Comparison of ENCODE assay signal across 9 mouse cellular contexts in genomic region chr5:33543372-33543771, GRCm38 (mm10).
DNase-seq lines count a peak whose midpoint lies in the region; ATAC-seq and TF ChIP-seq lines count a peak whose summit lies in the region.
"Had no signal": no experiment of that assay in that cellular context is flagged by ENCODE, and none has a peak within 500 bp of the region (broad histone marks: within the 10 kb centered on the region; RNA-seq: fewer than 3 reads in every experiment).

No protein-coding gene starts in this region.

- H3K27ac ChIP-seq in intestine, embryonic 14.5 days (ENCODE audit: low read depth): no peak overlapping the region
- H3K27ac ChIP-seq in intestine, embryonic 15.5 days: no peak overlapping the region
- no peak overlapping the region for H3K27ac ChIP-seq in forebrain, embryonic 12.5 days
- no peak overlapping the region for H3K27ac ChIP-seq in limb, embryonic 11.5 days (replicated peaks; ENCODE audit: low read depth, low read length)
- H3K27ac ChIP-seq in midbrain, postnatal 0 days (ENCODE audit: low read depth, low read length): no peak overlapping the region

- peak; percentile 54; the same call in 1 of the 2 replicates for ATAC-seq in intestine, embryonic 14.5 days (replicated peaks; ENCODE audit: low FRiP score, low TSS enrichment, low read depth)
- ATAC-seq in intestine, embryonic 15.5 days: no peak
- ATAC-seq in forebrain, embryonic 12.5 days (ENCODE audit: low FRiP score): peak; percentile 34; the same call in 1 of the 2 replicates
- ATAC-seq in limb, embryonic 11.5 days (ENCODE audit: insufficient number of reproducible peaks, low FRiP score, low TSS enrichment, low read depth): peak; percentile 45; the same call in 1 of the 2 replicates
- ATAC-seq in midbrain, postnatal 0 days (ENCODE audit: low FRiP score): no peak

- no peak for TF ChIP-seq POLR2A in brain, embryonic 14.5 days (IDR thresholded peaks at IDR 0.05; ENCODE audit: borderline replicate concordance, extremely low read depth, insufficient read depth, insufficient read length, poor library complexity, severe bottlenecking)

- H3K4me3 ChIP-seq in intestine, embryonic 14.5 days (ENCODE audit: low read depth, low read length): no peak overlapping the region
- no peak overlapping the region for H3K4me3 ChIP-seq in intestine, embryonic 15.5 days (replicated peaks)
- no peak overlapping the region for H3K4me3 ChIP-seq in forebrain, embryonic 12.5 days (replicated peaks)
- no peak overlapping the region for H3K4me3 ChIP-seq in limb, embryonic 11.5 days (ENCODE audit: low read depth, low read length)
- H3K4me3 ChIP-seq in midbrain, postnatal 0 days (ENCODE audit: low read depth, low read length): no peak overlapping the region
- H3K4me3 ChIP-seq: megakaryocyte, embryonic 14.5 days had no signal

- peak; percentile 83 for TF ChIP-seq CTCF in brain, embryonic 14.5 days (IDR thresholded peaks at IDR 0.05; ENCODE audit: borderline replicate concordance, extremely low read depth, insufficient read depth, insufficient read length)
- peak; percentile 77 for TF ChIP-seq CTCF in midbrain, postnatal 0 days (IDR thresholded peaks at IDR 0.05)

- no peak overlapping the region for H3K4me2 ChIP-seq in intestine, embryonic 14.5 days (ENCODE audit: low read length)
- no peak overlapping the region for H3K4me2 ChIP-seq in intestine, embryonic 15.5 days (replicated peaks)
- H3K4me2 ChIP-seq in forebrain, embryonic 12.5 days: no peak overlapping the region
- no peak overlapping the region for H3K4me2 ChIP-seq in limb, embryonic 11.5 days (ENCODE audit: low read depth, severe bottlenecking)
- no peak overlapping the region for H3K4me2 ChIP-seq in midbrain, postnatal 0 days (ENCODE audit: low read depth, low read length, poor library complexity, severe bottlenecking)

- H3K9ac ChIP-seq in intestine, embryonic 14.5 days (ENCODE audit: low read length): no peak overlapping the region
- no peak overlapping the region for H3K9ac ChIP-seq in intestine, embryonic 15.5 days
- H3K9ac ChIP-seq in forebrain, embryonic 12.5 days: no peak overlapping the region
- H3K9ac ChIP-seq in limb, embryonic 11.5 days (ENCODE audit: low read length): no peak overlapping the region
- no peak overlapping the region for H3K9ac ChIP-seq in midbrain, postnatal 0 days (replicated peaks; ENCODE audit: low read length, poor library complexity, severe bottlenecking)

- WGBS in intestine, embryonic 14.5 days: 16% methylated on average over 5 of the region's 5 CpGs
- WGBS in intestine, embryonic 15.5 days: 18% methylated on average over 5 of the region's 5 CpGs
- WGBS in forebrain, embryonic 12.5 days: 17% methylated on average over 5 of the region's 5 CpGs
- 23% methylated on average over 5 of the region's 5 CpGs for WGBS in limb, embryonic 11.5 days
- WGBS in midbrain, postnatal 0 days: 18% methylated on average over 5 of the region's 5 CpGs

- peak; percentile 81 for DNase-seq in intestine, embryonic 14.5 days (ENCODE audit: low spot score)
- DNase-seq in brain, embryonic 14.5 days (ENCODE audit: low read depth): peak; percentile 68
- DNase-seq in induced T-regulatory cell, adult 2 months (ENCODE audit: low read depth): peak; percentile 76
- DNase-seq in limb, embryonic 11.5 days (ENCODE audit: low spot score): peak; percentile 82
- DNase-seq in midbrain, postnatal 0 days (ENCODE audit: low spot score): peak; percentile 46
- DNase-seq in spleen, postnatal 4 days (ENCODE audit: low spot score in 2 of 2): peak; percentile 56 to 87

- no peaks in the 10 kb centered on the region for H3K36me3 ChIP-seq in intestine, embryonic 14.5 days (ENCODE audit: control insufficient read depth, insufficient read depth, low read length)
- no peaks in the 10 kb centered on the region for H3K36me3 ChIP-seq in intestine, embryonic 15.5 days
- H3K36me3 ChIP-seq in forebrain, embryonic 12.5 days (replicated peaks): no peaks in the 10 kb centered on the region
- no peaks in the 10 kb centered on the region for H3K36me3 ChIP-seq in limb, embryonic 11.5 days (ENCODE audit: control insufficient read depth, insufficient read depth, low read length)
- H3K36me3 ChIP-seq in midbrain, postnatal 0 days (ENCODE audit: insufficient read depth, low read length): no peaks in the 10 kb centered on the region

- H3K4me1 ChIP-seq in intestine, embryonic 14.5 days (replicated peaks; ENCODE audit: control insufficient read depth, insufficient read depth, low read length): no peaks in the 10 kb centered on the region
- H3K4me1 ChIP-seq in intestine, embryonic 15.5 days (replicated peaks): no peaks in the 10 kb centered on the region
- peaks cover 26% of the 10 kb centered on the region for H3K4me1 ChIP-seq in forebrain, embryonic 12.5 days
- peaks cover 3% of the 10 kb centered on the region; the same call in 1 of the 2 replicates for H3K4me1 ChIP-seq in limb, embryonic 11.5 days (ENCODE audit: control insufficient read depth, insufficient read depth, low read length)
- H3K4me1 ChIP-seq in midbrain, postnatal 0 days (ENCODE audit: insufficient read depth, low read length): peaks cover 6% of the 10 kb centered on the region; the same call in 1 of the 2 replicates
- H3K4me1 ChIP-seq: megakaryocyte, embryonic 14.5 days had no signal

- no peaks in the 10 kb centered on the region for H3K9me3 ChIP-seq in intestine, embryonic 14.5 days (ENCODE audit: control insufficient read depth, low read length)
- H3K9me3 ChIP-seq in intestine, embryonic 15.5 days: no peaks in the 10 kb centered on the region
- H3K9me3 ChIP-seq in forebrain, embryonic 12.5 days: no peaks in the 10 kb centered on the region
- H3K9me3 ChIP-seq in limb, embryonic 11.5 days (ENCODE audit: control insufficient read depth, low read length): no peaks in the 10 kb centered on the region
- no peaks in the 10 kb centered on the region for H3K9me3 ChIP-seq in midbrain, postnatal 0 days (ENCODE audit: low read length)
- H3K9me3 ChIP-seq: megakaryocyte, embryonic 14.5 days had no signal

- H3K27me3 ChIP-seq in intestine, embryonic 14.5 days (replicated peaks; ENCODE audit: control insufficient read depth, insufficient read depth, low read length): peaks cover 19% of the 10 kb centered on the region
- H3K27me3 ChIP-seq in intestine, embryonic 15.5 days (replicated peaks): peaks cover 33% of the 10 kb centered on the region
- H3K27me3 ChIP-seq in forebrain, embryonic 12.5 days: peaks cover 92% of the 10 kb centered on the region
- peaks cover 27% of the 10 kb centered on the region for H3K27me3 ChIP-seq in limb, embryonic 11.5 days (ENCODE audit: control insufficient read depth, insufficient read depth, low read length)
- H3K27me3 ChIP-seq in midbrain, postnatal 0 days (ENCODE audit: insufficient read depth, low read length): peaks cover 6% of the 10 kb centered on the region; the same call in 1 of the 2 replicates

Comparison
In these comparisons a context has a peak if more than half of its experiments do, and no peak if none do; other contexts are left out.
1. ATAC-seq: peak in intestine, embryonic 14.5 days (single experiment), forebrain, embryonic 12.5 days (single experiment) and limb, embryonic 11.5 days (single experiment); none in intestine, embryonic 15.5 days (single experiment) and midbrain, postnatal 0 days (single experiment).
2. Peak in every context shown above with its lines, with median percentiles within 50 percentile points of each other: DNase-seq.